Mouse (Mus musculus) cerebellum, adult 8-10 months (tissue): ENCODE measurements around the gene Kirrel.

ENCODE experiments used
- DNase-seq: peaks from one replicate; pipeline ENCODE4 v3.0.0; 2022

The Kirrel gene

DNA sequence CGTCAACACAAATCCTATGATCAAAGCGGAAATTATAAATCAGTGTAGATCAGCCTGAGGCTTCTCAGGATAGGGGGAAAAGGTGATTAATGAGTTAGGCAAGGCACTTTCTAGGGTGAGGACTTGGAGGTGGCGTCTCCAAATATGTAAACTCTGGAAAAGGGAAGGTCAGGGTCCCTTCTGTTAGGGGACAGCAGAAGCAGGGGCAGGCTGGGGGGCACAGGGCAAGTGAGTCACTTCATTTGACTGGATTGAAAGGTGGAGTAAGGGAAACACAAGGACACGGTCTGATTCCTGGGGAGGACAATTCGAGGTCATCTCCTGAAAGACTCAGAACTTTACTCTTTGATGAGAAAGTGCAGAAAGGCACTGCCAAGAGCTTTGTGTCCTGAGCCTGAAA is 97.6 kb downstream of the Kirrel start:
- DNase-seq, result no peak

GRCm38 (mm10) chr3:87076161-87076560 is 98.4 kb downstream of the Kirrel start:
- DNase-seq, result no peak

DNA sequence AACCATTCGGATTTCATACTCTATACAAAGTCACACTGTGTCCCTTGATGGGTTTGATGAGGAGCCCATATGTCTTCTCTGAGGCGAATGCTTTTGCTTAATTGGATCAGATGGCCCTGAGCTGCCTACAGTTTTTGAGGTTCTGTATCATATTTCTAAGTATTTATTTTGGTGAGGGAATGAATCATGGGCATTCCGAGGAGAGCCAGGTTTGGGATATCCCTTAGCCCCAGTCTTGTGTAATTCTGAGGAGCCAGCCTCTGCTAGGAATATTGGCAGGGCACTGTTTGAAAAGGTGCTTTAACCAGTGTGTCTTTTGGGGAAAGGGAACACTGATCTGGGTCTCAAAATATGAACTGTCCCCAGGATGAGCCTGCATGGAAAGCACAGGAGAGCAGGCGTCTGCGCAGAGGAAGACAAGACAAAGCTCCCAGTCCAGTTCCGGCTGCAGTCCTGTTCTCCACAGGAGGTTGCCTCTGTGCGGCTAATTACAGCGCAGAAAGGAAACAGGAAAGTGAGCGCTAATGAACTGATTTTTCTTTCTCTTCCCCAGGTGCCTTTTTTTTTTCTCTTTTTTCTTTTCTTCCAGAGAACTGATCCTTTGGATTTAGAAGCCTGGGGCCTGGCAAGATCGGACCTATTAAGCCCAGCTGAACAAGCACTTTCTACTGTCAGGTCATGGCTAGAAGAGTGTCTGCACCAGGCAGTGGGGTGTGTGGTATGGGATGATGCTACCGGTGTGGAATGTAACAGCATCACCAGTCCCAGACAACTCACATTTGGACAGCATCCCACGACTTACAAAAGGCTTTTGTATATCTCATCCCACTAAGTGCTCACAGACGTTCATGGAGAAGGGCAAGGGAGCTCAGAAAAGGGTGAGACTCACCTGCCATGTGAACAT is 101.7 kb downstream of the Kirrel start:
- DNase-seq, result no peak

DNA sequence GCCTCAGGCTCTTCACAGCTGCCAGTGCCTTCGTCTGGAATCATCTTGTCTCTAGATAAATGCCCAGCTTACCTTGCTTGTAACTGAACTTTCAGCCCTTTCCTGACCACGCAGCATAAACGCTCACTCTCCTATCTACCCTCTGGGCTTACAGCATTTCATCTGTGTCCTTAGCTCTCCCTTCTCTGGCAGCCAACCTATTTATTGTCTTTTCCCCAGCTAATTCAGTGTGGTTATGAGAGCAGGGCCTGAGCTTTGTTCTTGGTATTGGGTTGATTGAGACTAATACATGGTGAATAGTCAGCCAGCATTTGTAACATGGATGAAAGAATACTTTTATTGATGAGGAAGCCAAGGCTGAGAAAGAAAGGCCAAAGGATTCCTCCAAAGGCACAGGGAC is 102.4 kb downstream of the Kirrel start:
- no peak for DNase-seq

DNA sequence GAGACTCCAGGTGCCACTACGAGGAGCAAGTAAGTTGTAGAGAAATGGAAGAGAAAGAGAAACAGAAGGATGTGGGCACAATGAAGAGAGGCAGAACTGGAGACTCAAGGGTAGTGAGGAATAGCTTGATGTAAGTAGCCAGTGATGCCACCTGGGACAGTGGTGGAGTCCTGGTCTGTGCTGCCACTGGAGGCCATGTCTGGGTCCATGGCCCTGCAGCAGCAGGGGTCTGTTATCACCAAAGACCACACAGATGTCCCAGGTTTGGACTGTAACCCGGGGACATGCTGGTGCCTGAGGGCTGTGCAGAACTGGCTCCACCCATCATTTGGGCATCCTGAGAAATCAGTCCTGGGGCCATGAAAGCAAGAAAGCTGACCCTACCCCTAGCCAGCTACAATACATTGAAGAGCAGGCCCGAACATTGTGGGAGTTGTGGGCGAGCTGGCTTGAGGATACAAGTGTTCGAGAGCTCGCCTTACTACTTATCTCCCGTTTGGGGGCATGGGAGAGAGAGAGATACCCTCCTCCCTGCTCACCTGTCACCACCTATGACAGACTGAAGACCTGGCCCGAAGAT is 107.1 kb downstream of the Kirrel start:
- DNase-seq, result no peak

GRCm38 (mm10) chr3:87053939-87054338 is 120.6 kb downstream of the Kirrel start:
- no peak for DNase-seq

DNA sequence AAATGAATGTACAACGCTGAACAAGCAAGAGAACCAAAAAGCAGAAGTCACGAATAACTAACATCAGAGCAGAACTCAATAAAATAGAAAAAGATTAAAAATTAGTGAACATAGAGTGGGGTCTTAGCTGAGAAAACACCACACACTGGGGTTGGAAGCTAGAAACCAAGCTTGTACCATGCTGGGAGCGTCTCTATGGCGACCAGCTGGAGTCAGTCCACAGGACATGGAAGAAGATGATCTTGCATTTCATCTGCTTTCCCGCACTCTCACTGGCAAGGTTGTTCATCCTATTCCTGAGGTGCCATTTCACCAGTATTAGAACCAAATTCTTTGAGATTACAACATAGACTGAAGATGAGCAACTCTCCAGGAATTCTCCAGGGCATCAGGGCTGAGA is 126.7 kb downstream of the Kirrel start:
- no peak for DNase-seq

GRCm38 (mm10) chr3:87041733-87042132 is 132.8 kb downstream of the Kirrel start:
- no peak for DNase-seq

DNA sequence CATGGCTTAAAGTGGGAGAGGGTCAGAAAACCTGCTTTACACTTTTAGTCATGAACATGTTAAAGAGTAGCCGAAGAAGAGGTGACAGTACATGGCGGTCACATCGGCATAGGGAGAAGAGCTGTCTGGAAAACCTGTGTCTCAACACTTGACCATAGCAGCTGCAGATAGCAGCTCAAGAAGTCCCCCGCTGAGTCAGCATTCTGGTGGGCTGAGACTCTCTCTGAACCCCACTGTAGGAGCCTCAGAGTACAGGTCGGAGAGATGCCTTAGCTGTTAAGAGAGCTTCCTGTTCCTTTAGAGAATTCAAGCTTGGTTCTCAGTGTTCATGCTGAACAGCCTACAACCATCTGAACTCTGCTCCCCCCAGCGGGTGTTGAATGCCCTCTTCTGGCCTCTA is 136.0 kb downstream of the Kirrel start:
- DNase-seq, result no peak

DNA sequence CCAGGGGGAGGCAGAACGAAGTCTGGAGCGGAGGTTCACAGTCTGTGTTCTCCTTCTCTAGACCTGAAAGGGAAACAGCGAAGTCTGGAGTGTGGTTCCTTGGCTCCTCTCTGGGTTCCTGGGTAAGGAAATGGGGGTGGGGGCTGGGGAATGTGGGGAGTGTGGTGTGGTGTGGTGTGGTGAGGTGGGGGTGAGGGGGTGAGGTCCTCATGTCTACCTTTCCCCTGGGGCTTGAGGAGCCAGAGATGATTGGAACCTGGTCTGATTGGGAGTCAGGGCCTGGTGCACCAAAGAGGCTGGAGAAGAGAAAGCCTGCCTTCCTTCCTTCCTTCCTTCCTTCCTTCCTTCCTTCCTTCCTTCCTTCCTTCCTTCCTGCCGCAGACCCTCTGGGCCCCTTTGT is 140.5 kb downstream of the Kirrel start:
- no peak for DNase-seq

DNA sequence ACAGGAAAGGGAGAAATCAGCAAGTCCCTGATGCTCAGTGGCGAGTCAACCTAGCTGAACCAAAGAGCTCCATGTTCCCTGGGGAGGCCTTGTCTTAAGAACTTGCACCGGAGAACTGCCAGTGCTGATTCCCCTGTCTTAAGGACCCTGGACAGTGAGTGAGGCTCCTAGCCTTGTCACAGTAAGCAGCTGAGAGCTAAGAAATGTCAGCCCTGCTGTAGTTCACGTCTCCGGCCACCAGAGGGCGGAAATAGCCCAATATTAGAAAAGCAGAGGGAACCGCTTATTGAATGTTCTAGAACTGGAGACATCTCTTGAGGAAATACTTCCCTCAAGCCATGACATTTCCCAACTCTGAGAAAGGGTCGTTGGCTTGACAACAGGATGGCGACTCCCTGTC is 141.2 kb downstream of the Kirrel start:
- peak; percentile 55 for DNase-seq

DNA sequence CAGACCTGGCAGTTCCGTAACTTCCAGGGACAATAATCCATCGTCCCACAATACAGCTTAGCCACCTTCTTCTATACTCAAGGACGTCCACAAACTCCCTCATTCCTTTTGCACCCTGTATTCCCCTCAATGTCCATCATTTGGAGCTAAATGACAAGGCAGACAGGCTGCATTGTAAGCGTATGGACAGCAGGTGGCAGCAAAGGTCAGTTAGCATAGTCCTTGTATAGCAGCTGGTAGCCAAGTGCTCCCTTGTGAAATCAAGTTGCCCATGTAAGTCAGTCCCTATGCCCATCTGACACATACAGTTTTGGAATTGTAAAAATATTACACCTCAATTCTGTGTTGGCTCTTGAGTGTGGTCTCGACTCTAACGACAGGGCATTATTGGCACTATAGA is 143.7 kb downstream of the Kirrel start:
- DNase-seq, result peak; percentile 47
